ENCODE assay signal across 24 mouse cellular contexts in genomic region chr6:137960023-137960778, GRCm38 (mm10).
DNase-seq lines count a peak whose midpoint lies in the region; ATAC-seq and TF ChIP-seq lines count a peak whose summit lies in the region.
"Had no signal": no experiment of that assay in that cellular context is flagged by ENCODE, and none has a peak within 500 bp of the region (broad histone marks: within the 10 kb centered on the region; RNA-seq: fewer than 3 reads in every experiment).

No protein-coding gene starts in this region.

- peak; percentile 56 for TF ChIP-seq CTCF in forebrain, postnatal 0 days (IDR thresholded peaks at IDR 0.05; ENCODE audit: low read depth)
- TF ChIP-seq CTCF in kidney, postnatal 0 days (IDR thresholded peaks at IDR 0.05; ENCODE audit: low read depth), result peak; percentile 42; the same call in 1 of the 2 replicates

- WGBS in forebrain, postnatal 0 days, result 78% methylated on average over 4 of the region's 4 CpGs
- WGBS in forebrain, embryonic 11.5 days, result 89% methylated on average over 4 of the region's 4 CpGs
- WGBS in kidney, postnatal 0 days, result 88% methylated on average over 4 of the region's 4 CpGs
- 91% methylated on average over 4 of the region's 4 CpGs for WGBS in midbrain, embryonic 16.5 days
- 91% methylated on average over 4 of the region's 4 CpGs for WGBS in midbrain, embryonic 13.5 days

- ATAC-seq in forebrain, postnatal 0 days, result peak; percentile 45; the same call in 1 of the 2 replicates
- no peak for ATAC-seq in forebrain, embryonic 11.5 days (replicated peaks; ENCODE audit: low FRiP score)
- ATAC-seq in kidney, postnatal 0 days (replicated peaks; ENCODE audit: low FRiP score, low read depth), result no peak
- ATAC-seq in midbrain, embryonic 16.5 days, result 0 out of 2 replicates have a peak, but pooled peaks have one; percentile 25
- ATAC-seq in midbrain, embryonic 13.5 days, result no peak
- ATAC-seq: forebrain, embryonic 13.5 days had no signal

- no peak overlapping the region for H3K27ac ChIP-seq in forebrain, postnatal 0 days (ENCODE audit: low read depth, low read length)
- H3K27ac ChIP-seq in forebrain, embryonic 11.5 days (ENCODE audit: low read depth, low read length), result no peak overlapping the region
- H3K27ac ChIP-seq in kidney, postnatal 0 days, result no peak overlapping the region
- H3K27ac ChIP-seq in midbrain, embryonic 16.5 days (ENCODE audit: low read length), result no peak overlapping the region
- H3K27ac ChIP-seq in midbrain, embryonic 13.5 days, result no peak overlapping the region
- H3K27ac ChIP-seq: embryonic facial prominence, embryonic 10.5 days; embryonic facial prominence, embryonic 15.5 days; forebrain, embryonic 13.5 days; heart, embryonic 15.5 days; liver, embryonic 14.5 days; midbrain, embryonic 10.5 days had no signal

- H3K9me3 ChIP-seq in forebrain, postnatal 0 days (ENCODE audit: low read length), result no peaks in the 10 kb centered on the region
- H3K9me3 ChIP-seq in forebrain, embryonic 11.5 days (ENCODE audit: control insufficient read depth, low read length), result no peaks in the 10 kb centered on the region
- no peaks in the 10 kb centered on the region for H3K9me3 ChIP-seq in kidney, postnatal 0 days (replicated peaks; ENCODE audit: low read length)
- no peaks in the 10 kb centered on the region for H3K9me3 ChIP-seq in midbrain, embryonic 16.5 days (replicated peaks; ENCODE audit: control insufficient read depth, low read length, poor library complexity, severe bottlenecking)
- H3K9me3 ChIP-seq in midbrain, embryonic 13.5 days, result no peaks in the 10 kb centered on the region
- H3K9me3 ChIP-seq: embryonic facial prominence, embryonic 10.5 days; embryonic facial prominence, embryonic 15.5 days; forebrain, embryonic 13.5 days; heart, embryonic 15.5 days; midbrain, embryonic 10.5 days had no signal

- no peaks in the 10 kb centered on the region for H3K27me3 ChIP-seq in forebrain, postnatal 0 days (ENCODE audit: insufficient read depth, low read length)
- no peaks in the 10 kb centered on the region for H3K27me3 ChIP-seq in forebrain, embryonic 11.5 days (ENCODE audit: control insufficient read depth, insufficient read depth, low read length)
- no peaks in the 10 kb centered on the region for H3K27me3 ChIP-seq in kidney, postnatal 0 days (ENCODE audit: insufficient read depth, low read length)
- no peaks in the 10 kb centered on the region for H3K27me3 ChIP-seq in midbrain, embryonic 16.5 days (ENCODE audit: control insufficient read depth, insufficient read depth, low read depth, low read length)
- H3K27me3 ChIP-seq in midbrain, embryonic 13.5 days, result no peaks in the 10 kb centered on the region
- H3K27me3 ChIP-seq: embryonic facial prominence, embryonic 15.5 days; forebrain, embryonic 13.5 days; heart, embryonic 15.5 days had no signal

- H3K9ac ChIP-seq in forebrain, postnatal 0 days, result no peak overlapping the region
- no peak overlapping the region for H3K9ac ChIP-seq in forebrain, embryonic 11.5 days (ENCODE audit: low read length)
- H3K9ac ChIP-seq in kidney, postnatal 0 days (ENCODE audit: low read depth, low read length), result no peak overlapping the region
- H3K9ac ChIP-seq in midbrain, embryonic 16.5 days (ENCODE audit: low read depth, low read length), result no peak overlapping the region
- no peak overlapping the region for H3K9ac ChIP-seq in midbrain, embryonic 13.5 days (replicated peaks)
- H3K9ac ChIP-seq: embryonic facial prominence, embryonic 15.5 days; forebrain, embryonic 13.5 days; heart, embryonic 15.5 days; liver, embryonic 14.5 days had no signal

- H3K4me3 ChIP-seq in forebrain, postnatal 0 days (ENCODE audit: low read depth, low read length), result no peak overlapping the region
- no peak overlapping the region for H3K4me3 ChIP-seq in forebrain, embryonic 11.5 days (ENCODE audit: low read depth, low read length)
- no peak overlapping the region for H3K4me3 ChIP-seq in kidney, postnatal 0 days (replicated peaks; ENCODE audit: low read depth, low read length)
- H3K4me3 ChIP-seq in midbrain, embryonic 16.5 days (ENCODE audit: low read depth, low read length), result no peak overlapping the region
- H3K4me3 ChIP-seq in midbrain, embryonic 13.5 days (replicated peaks), result no peak overlapping the region
- H3K4me3 ChIP-seq: embryonic facial prominence, embryonic 10.5 days; embryonic facial prominence, embryonic 15.5 days; forebrain, embryonic 13.5 days; heart, embryonic 15.5 days; midbrain, embryonic 10.5 days had no signal

- no peaks in the 10 kb centered on the region for H3K4me1 ChIP-seq in forebrain, postnatal 0 days (ENCODE audit: insufficient read depth)
- H3K4me1 ChIP-seq in forebrain, embryonic 11.5 days (replicated peaks; ENCODE audit: control insufficient read depth, insufficient read depth, low read length), result 0 out of 2 replicates have a peak, but pooled peaks cover 2% of the 10 kb centered on the region
- H3K4me1 ChIP-seq in kidney, postnatal 0 days (replicated peaks; ENCODE audit: insufficient read depth, low read length), result no peaks in the 10 kb centered on the region
- H3K4me1 ChIP-seq in midbrain, embryonic 16.5 days (ENCODE audit: control insufficient read depth, insufficient read depth, low read length), result peaks cover 4% of the 10 kb centered on the region
- 0 out of 2 replicates have a peak, but pooled peaks cover 5% of the 10 kb centered on the region for H3K4me1 ChIP-seq in midbrain, embryonic 13.5 days (replicated peaks)
- H3K4me1 ChIP-seq: embryonic facial prominence, embryonic 15.5 days; forebrain, embryonic 13.5 days; heart, embryonic 15.5 days had no signal

- peak; percentile 17 for DNase-seq in forebrain, postnatal 0 days
- no peak for DNase-seq in forebrain, embryonic 11.5 days (ENCODE audit: low spot score)
- DNase-seq in kidney, postnatal 0 days (ENCODE audit: low spot score), result no peak
- no peak for DNase-seq in kidney, postnatal 4 days
- DNase-seq in thymus, postnatal 10 days (ENCODE audit: low spot score in 2 of 2), result no peak
- DNase-seq: adrenal gland, postnatal 36 days; cerebellum, adult 2 months; cerebellum, postnatal 14 days; gastrocnemius, postnatal 10 days; kidney, adult 11 months; kidney, postnatal 25 days; liver; lung, adult 2 months; right cerebral cortex, postnatal 4 days; thymus, adult 2 months; thymus, postnatal 4 days had no signal

- H3K36me3 ChIP-seq in forebrain, postnatal 0 days (ENCODE audit: insufficient read depth), result no peaks in the 10 kb centered on the region
- no peaks in the 10 kb centered on the region for H3K36me3 ChIP-seq in forebrain, embryonic 11.5 days (ENCODE audit: control insufficient read depth, insufficient read depth, low read length)
- H3K36me3 ChIP-seq in kidney, postnatal 0 days (ENCODE audit: insufficient read depth, low read length), result no peaks in the 10 kb centered on the region
- H3K36me3 ChIP-seq in midbrain, embryonic 16.5 days (ENCODE audit: control insufficient read depth, insufficient read depth, low read length), result no peaks in the 10 kb centered on the region
- H3K36me3 ChIP-seq in midbrain, embryonic 13.5 days, result no peaks in the 10 kb centered on the region
- H3K36me3 ChIP-seq: embryonic facial prominence, embryonic 10.5 days; embryonic facial prominence, embryonic 15.5 days; heart, embryonic 15.5 days; midbrain, embryonic 10.5 days had no signal

- H3K4me2 ChIP-seq in forebrain, postnatal 0 days (ENCODE audit: low read depth), result no peak overlapping the region
- no peak overlapping the region for H3K4me2 ChIP-seq in forebrain, embryonic 11.5 days (ENCODE audit: low read depth, low read length, severe bottlenecking)
- H3K4me2 ChIP-seq in kidney, postnatal 0 days (ENCODE audit: low read length), result no peak overlapping the region
- H3K4me2 ChIP-seq in midbrain, embryonic 16.5 days (ENCODE audit: low read length), result no peak overlapping the region
- H3K4me2 ChIP-seq in midbrain, embryonic 13.5 days (replicated peaks), result no peak overlapping the region
- H3K4me2 ChIP-seq: embryonic facial prominence, embryonic 15.5 days; forebrain, embryonic 13.5 days; heart, embryonic 15.5 days had no signal

Comparison
In these comparisons a context has a peak if more than half of its experiments do, and no peak if none do; other contexts are left out.
1. ATAC-seq: peak in forebrain, postnatal 0 days (single experiment) and midbrain, embryonic 16.5 days (single experiment); none in forebrain, embryonic 11.5 days (single experiment), kidney, postnatal 0 days (single experiment) and midbrain, embryonic 13.5 days (single experiment).